Mouse (Mus musculus): ENCODE results near the gene Tomm40l. TPM values are rescaled to one million over a fixed set of nuclear protein-coding genes. Genes with fewer than 3 reads are reported as not detected.
"Not testable (repeated sequence)": the region's sequence is repeated elsewhere in the genome, so short reads cannot be mapped to it uniquely, and the experiment has no call there.

The Tomm40l gene
- polyA plus RNA-seq, 1 experiment from 2014 or later, result 25.4 TPM

GRCm38 (mm10) chr1:171246709-171247452 is 24.6 kb upstream of the Tomm40l start:
- Histone ChIP-seq H3K27ac (replicated peaks; ENCODE audit: low read depth, low read length) (peak overlapping the region; percentile 93), H3K27me3 (replicated peaks; ENCODE audit: control insufficient read depth, insufficient read depth, low read length) (no peaks in the 10 kb centered on the region), H3K4me1 (ENCODE audit: control insufficient read depth, insufficient read depth, low read length) (peaks cover 42% of the 10 kb centered on the region), H3K4me2 (ENCODE audit: low read depth, low read length) (peak overlapping the region; percentile 64), H3K9me3 (ENCODE audit: control insufficient read depth, low read length) (no peaks in the 10 kb centered on the region), H3K4me3 (ENCODE audit: low read depth, low read length) (peak overlapping the region; percentile 77), H3K9ac (ENCODE audit: low read depth, low read length) (peak overlapping the region; percentile 88), H3K36me3 (ENCODE audit: control insufficient read depth, insufficient read depth, low read length) (peaks cover 36% of the 10 kb centered on the region)
- DNase-seq (ENCODE audit: low spot score) (peak; percentile 100), ATAC-seq (ENCODE audit: low read depth) (peak; percentile 93)
- under 1% methylated on average over 41 of the region's 41 CpGs for WGBS

GRCm38 (mm10) chr1:171245353-171245752 is 23.0 kb upstream of the Tomm40l start:
- H3K9me3 ChIP-seq (ENCODE audit: control insufficient read depth, low read length), result no peaks in the 10 kb centered on the region
- ATAC-seq (ENCODE audit: low read depth) (no peak), DNase-seq (ENCODE audit: low spot score) (no peak)
- peaks cover 51% of the 10 kb centered on the region for H3K36me3 ChIP-seq (ENCODE audit: control insufficient read depth, insufficient read depth, low read length)
- H3K4me2 ChIP-seq (ENCODE audit: low read depth, low read length), result no peak overlapping the region
- 60% methylated on average over 8 of the region's 8 CpGs for WGBS
- no peak overlapping the region; the same call in 1 of the 2 replicates for H3K4me3 ChIP-seq (ENCODE audit: low read depth, low read length)
- H3K27ac ChIP-seq (replicated peaks; ENCODE audit: low read depth, low read length), result no peak overlapping the region; the same call in 1 of the 2 replicates
- no peak overlapping the region; the same call in 1 of the 2 replicates for H3K9ac ChIP-seq (ENCODE audit: low read depth, low read length)
- H3K4me1 ChIP-seq (ENCODE audit: control insufficient read depth, insufficient read depth, low read length), result peaks cover 27% of the 10 kb centered on the region
- H3K27me3 ChIP-seq (replicated peaks; ENCODE audit: control insufficient read depth, insufficient read depth, low read length), result no peaks in the 10 kb centered on the region

- H3K36me3 ChIP-seq (ENCODE audit: control insufficient read depth, insufficient read depth, low read length), result peaks cover 85% of the 10 kb centered on the region
- not testable (repeated sequence) for ATAC-seq (ENCODE audit: low read depth); H3K4me1 ChIP-seq (ENCODE audit: control insufficient read depth, insufficient read depth, low read length); H3K27me3 ChIP-seq (replicated peaks; ENCODE audit: control insufficient read depth, insufficient read depth, low read length); H3K9ac ChIP-seq (ENCODE audit: low read depth, low read length); H3K9me3 ChIP-seq (ENCODE audit: control insufficient read depth, low read length); DNase-seq (ENCODE audit: low spot score); H3K27ac ChIP-seq (replicated peaks; ENCODE audit: low read depth, low read length); H3K4me3 ChIP-seq (ENCODE audit: low read depth, low read length); H3K4me2 ChIP-seq (ENCODE audit: low read depth, low read length)
- 88% methylated on average over 12 of the region's 12 CpGs for WGBS
Measured at GRCm38 (mm10) chr1:171241952-171242351, 19.6 kb upstream of the Tomm40l start.

GRCm38 (mm10) chr1:171240911-171241310 is 18.6 kb upstream of the Tomm40l start:
- ATAC-seq (ENCODE audit: low read depth) (no peak), DNase-seq (ENCODE audit: low spot score) (no peak)
- Histone ChIP-seq H3K9ac (ENCODE audit: low read depth, low read length) (no peak overlapping the region), H3K27me3 (replicated peaks; ENCODE audit: control insufficient read depth, insufficient read depth, low read length) (no peaks in the 10 kb centered on the region), H3K4me2 (ENCODE audit: low read depth, low read length) (no peak overlapping the region), H3K4me1 (ENCODE audit: control insufficient read depth, insufficient read depth, low read length) (peaks cover 3% of the 10 kb centered on the region), H3K36me3 (ENCODE audit: control insufficient read depth, insufficient read depth, low read length) (peaks cover 95% of the 10 kb centered on the region), H3K27ac (replicated peaks; ENCODE audit: low read depth, low read length) (no peak overlapping the region), H3K4me3 (ENCODE audit: low read depth, low read length) (no peak overlapping the region), H3K9me3 (ENCODE audit: control insufficient read depth, low read length) (no peaks in the 10 kb centered on the region)
- 89% methylated on average over 10 of the region's 10 CpGs for WGBS

- Histone ChIP-seq H3K9me3 (ENCODE audit: control insufficient read depth, low read length) (no peaks in the 10 kb centered on the region), H3K36me3 (ENCODE audit: control insufficient read depth, insufficient read depth, low read length) (peaks cover 97% of the 10 kb centered on the region), H3K4me3 (ENCODE audit: low read depth, low read length) (no peak overlapping the region), H3K4me2 (ENCODE audit: low read depth, low read length) (no peak overlapping the region), H3K4me1 (ENCODE audit: control insufficient read depth, insufficient read depth, low read length) (no peaks in the 10 kb centered on the region), H3K27ac (replicated peaks; ENCODE audit: low read depth, low read length) (no peak overlapping the region), H3K27me3 (replicated peaks; ENCODE audit: control insufficient read depth, insufficient read depth, low read length) (no peaks in the 10 kb centered on the region), H3K9ac (ENCODE audit: low read depth, low read length) (no peak overlapping the region)
- 72% methylated on average over 15 of the region's 15 CpGs for WGBS
- DNase-seq (ENCODE audit: low spot score) (no peak), ATAC-seq (ENCODE audit: low read depth) (no peak)
Measured at GRCm38 (mm10) chr1:171239992-171240744, 17.9 kb upstream of the Tomm40l start.

- Histone ChIP-seq H3K27me3 (replicated peaks; ENCODE audit: control insufficient read depth, insufficient read depth, low read length) (no peaks in the 10 kb centered on the region), H3K36me3 (ENCODE audit: control insufficient read depth, insufficient read depth, low read length) (peaks cover 100% of the 10 kb centered on the region), H3K4me3 (ENCODE audit: low read depth, low read length) (no peak overlapping the region), H3K27ac (replicated peaks; ENCODE audit: low read depth, low read length) (no peak overlapping the region), H3K4me1 (ENCODE audit: control insufficient read depth, insufficient read depth, low read length) (no peaks in the 10 kb centered on the region), H3K4me2 (ENCODE audit: low read depth, low read length) (no peak overlapping the region), H3K9me3 (ENCODE audit: control insufficient read depth, low read length) (no peaks in the 10 kb centered on the region), H3K9ac (ENCODE audit: low read depth, low read length) (no peak overlapping the region)
- ATAC-seq (ENCODE audit: low read depth), result peak; percentile 60
- WGBS, result 79% methylated on average over 14 of the region's 14 CpGs
- DNase-seq (ENCODE audit: low spot score), result no peak
Measured at GRCm38 (mm10) chr1:171238463-171238862, 16.1 kb upstream of the Tomm40l start.

GRCm38 (mm10) chr1:171237438-171237837 is 15.1 kb upstream of the Tomm40l start:
- Histone ChIP-seq H3K4me1 (ENCODE audit: control insufficient read depth, insufficient read depth, low read length) (no peaks in the 10 kb centered on the region), H3K27ac (replicated peaks; ENCODE audit: low read depth, low read length) (no peak overlapping the region), H3K4me3 (ENCODE audit: low read depth, low read length) (no peak overlapping the region), H3K4me2 (ENCODE audit: low read depth, low read length) (no peak overlapping the region), H3K9me3 (ENCODE audit: control insufficient read depth, low read length) (no peaks in the 10 kb centered on the region), H3K9ac (ENCODE audit: low read depth, low read length) (no peak overlapping the region), H3K27me3 (replicated peaks; ENCODE audit: control insufficient read depth, insufficient read depth, low read length) (no peaks in the 10 kb centered on the region), H3K36me3 (ENCODE audit: control insufficient read depth, insufficient read depth, low read length) (peaks cover 93% of the 10 kb centered on the region)
- DNase-seq (ENCODE audit: low spot score) (no peak), ATAC-seq (ENCODE audit: low read depth) (no peak)
- 88% methylated on average over 6 of the region's 6 CpGs for WGBS

GRCm38 (mm10) chr1:171235791-171236190 is 13.5 kb upstream of the Tomm40l start:
- Histone ChIP-seq H3K9me3 (ENCODE audit: control insufficient read depth, low read length) (no peaks in the 10 kb centered on the region), H3K4me1 (ENCODE audit: control insufficient read depth, insufficient read depth, low read length) (no peaks in the 10 kb centered on the region), H3K27me3 (replicated peaks; ENCODE audit: control insufficient read depth, insufficient read depth, low read length) (no peaks in the 10 kb centered on the region), H3K27ac (replicated peaks; ENCODE audit: low read depth, low read length) (no peak overlapping the region), H3K4me2 (ENCODE audit: low read depth, low read length) (no peak overlapping the region), H3K9ac (ENCODE audit: low read depth, low read length) (no peak overlapping the region), H3K4me3 (ENCODE audit: low read depth, low read length) (no peak overlapping the region), H3K36me3 (ENCODE audit: control insufficient read depth, insufficient read depth, low read length) (peaks cover 77% of the 10 kb centered on the region)
- ATAC-seq (ENCODE audit: low read depth) (no peak), DNase-seq (ENCODE audit: low spot score) (no peak)
- WGBS, result 81% methylated on average over 4 of the region's 4 CpGs

All from embryonic facial prominence, embryonic 14.5 days (tissue).